Mouse (Mus musculus) neutrophil, adult 5-6 weeks (primary cell): ENCODE results near the gene Cmtm2a. TPM values are rescaled to one million over a fixed set of nuclear protein-coding genes. Genes with fewer than 3 reads are reported as not detected.
"Not testable (repeated sequence)": the region's sequence is repeated elsewhere in the genome, so short reads cannot be mapped to it uniquely, and the experiment has no call there.

Source experiments
- ATAC-seq: fragments of 151-379, 151-347 bp; 2 replicates; pipeline ENCODE4 v1.8.0; 2017; ENCODE audit warnings: mild to moderate bottlenecking, moderate TSS enrichment; ENCODE audit not compliant: insufficient number of reproducible peaks, poor library complexity, low FRiP score, severe bottlenecking; ENCODE audit errors: extremely low read depth
- total RNA-seq: library from RNA; stranded (forward); fragments of 200-1000 nt; gene quantifications from 2 replicates; pipeline ENCODE4 v1.2.3, GENCODE M21; 2017

Gene Cmtm2a
- total RNA-seq, 1 experiment from 2014 or later = not detected

DNA sequence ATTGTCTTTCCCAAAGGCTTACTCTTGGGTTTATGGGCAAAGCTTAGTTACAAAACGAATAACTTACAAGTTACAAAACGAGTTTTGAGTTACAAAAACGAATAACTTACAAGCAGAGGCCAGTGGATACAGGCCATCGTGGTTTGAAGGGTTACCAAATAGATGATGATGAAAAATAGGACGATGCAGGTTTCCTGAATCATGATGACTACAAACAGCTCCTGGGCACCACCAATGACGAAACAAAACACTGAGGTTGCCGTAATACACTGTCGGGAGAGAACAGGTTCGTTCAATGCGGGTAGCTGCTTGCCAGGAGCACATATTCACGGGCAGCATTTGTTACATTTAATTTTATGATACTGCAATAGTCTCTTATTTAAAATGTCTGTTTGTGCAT is 12.0 kb upstream of the Cmtm2a start:
- no peak for ATAC-seq

DNA sequence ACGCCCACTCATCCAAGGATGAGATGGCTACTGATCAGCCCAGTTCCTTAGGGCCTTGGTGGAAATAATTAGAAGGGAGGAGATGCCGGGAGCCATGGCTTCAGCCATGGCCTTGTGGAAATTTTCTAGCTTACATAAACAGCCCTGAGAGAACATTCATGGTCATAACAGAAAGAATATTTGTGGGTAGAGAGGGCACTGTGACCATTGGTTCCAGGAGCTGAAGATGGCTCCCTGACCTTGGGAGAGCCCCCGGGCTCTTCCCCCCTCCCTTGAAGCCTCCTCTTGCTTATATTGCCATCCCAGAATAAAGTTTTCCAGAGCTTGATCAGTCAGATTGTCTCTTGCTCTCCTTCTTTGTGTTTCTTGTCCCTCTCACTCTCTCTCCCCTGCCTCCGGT is 9.6 kb upstream of the Cmtm2a start:
- not testable (repeated sequence) for ATAC-seq

DNA sequence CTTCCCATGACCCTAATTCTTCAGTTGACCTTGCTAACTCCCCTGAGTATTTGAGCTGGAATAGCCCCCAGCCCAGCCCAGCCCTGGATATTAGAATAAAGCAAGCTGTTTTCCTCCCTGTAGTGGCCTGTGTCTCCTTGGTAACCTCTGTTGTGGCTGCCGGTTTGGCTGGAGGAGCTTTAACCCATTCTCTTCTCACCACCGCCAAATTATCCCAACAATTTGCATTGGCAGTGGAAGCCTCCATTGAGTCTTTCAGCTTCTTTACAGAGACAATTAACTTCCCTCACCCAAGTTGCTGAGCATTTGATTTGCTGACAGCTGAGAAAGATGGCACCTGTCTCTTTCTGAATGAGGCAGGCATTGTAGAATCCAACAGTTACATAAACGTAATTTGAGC is 8.6 kb upstream of the Cmtm2a start:
- not testable (repeated sequence) for ATAC-seq

DNA sequence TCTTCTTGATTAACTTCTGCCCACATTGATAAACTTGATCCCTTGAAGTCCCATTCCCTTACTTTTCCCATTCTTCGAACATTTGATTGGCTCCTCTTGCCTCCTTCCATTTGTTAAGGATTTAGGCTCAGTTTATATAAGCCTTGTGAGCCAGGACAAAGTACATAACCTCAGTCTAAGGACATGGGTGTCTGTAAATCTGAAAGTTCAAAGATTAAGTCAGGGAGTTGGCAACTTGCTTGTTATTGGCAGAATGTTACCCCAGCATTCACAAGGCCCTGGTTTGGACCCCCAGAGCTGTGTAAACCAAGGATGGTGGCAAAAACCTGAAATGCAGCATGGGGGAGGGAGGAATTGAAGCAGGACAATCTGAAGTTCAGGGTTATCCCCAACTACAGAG is 1.4 kb upstream of the Cmtm2a start:
- no peak for ATAC-seq

DNA sequence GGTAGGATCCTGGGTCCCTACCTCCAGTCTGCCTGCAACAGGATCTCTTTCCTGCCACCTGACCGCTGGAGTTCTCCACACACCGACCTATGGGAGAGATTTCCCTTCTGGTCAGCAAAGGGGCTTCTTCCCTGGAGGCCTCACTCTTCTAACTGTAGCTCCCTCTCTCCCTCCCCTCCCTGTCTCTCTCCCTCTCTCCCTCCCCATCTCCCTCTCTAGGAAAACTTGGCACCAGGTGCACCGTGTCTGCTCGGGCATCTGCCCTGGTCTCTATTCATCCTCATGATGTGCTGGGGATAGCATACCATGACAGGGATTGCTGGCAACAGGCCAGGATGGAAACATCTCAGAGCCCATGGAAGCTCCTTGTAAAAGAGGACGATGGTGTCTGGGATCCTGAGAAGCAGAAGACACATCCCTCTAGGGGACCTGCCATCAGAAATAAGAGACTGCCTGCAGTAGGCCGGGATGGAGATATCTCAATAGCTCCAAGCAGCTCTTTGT is 24.0 kb downstream of the Cmtm2a start:
- no peak for ATAC-seq

DNA sequence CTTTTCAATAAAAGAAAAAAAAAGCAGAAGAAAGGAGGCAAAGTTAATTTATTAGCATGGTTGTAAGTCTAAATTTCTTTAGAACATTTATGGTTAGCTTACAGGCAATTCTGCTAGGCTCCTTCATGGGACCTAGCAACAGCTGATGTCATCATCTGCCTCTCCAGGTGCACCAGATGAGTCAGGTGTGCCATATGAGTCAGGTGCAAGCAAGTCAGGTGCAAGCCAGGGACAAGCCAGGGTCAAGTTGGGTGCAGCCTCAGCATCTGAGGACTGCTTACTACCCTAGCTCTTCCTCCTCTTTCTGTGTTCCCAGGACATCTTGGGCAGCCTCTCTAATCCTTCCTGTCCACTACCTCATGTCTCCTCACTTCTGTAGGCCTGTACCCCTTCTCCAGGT is 24.6 kb downstream of the Cmtm2a start:
- ATAC-seq = no peak

DNA sequence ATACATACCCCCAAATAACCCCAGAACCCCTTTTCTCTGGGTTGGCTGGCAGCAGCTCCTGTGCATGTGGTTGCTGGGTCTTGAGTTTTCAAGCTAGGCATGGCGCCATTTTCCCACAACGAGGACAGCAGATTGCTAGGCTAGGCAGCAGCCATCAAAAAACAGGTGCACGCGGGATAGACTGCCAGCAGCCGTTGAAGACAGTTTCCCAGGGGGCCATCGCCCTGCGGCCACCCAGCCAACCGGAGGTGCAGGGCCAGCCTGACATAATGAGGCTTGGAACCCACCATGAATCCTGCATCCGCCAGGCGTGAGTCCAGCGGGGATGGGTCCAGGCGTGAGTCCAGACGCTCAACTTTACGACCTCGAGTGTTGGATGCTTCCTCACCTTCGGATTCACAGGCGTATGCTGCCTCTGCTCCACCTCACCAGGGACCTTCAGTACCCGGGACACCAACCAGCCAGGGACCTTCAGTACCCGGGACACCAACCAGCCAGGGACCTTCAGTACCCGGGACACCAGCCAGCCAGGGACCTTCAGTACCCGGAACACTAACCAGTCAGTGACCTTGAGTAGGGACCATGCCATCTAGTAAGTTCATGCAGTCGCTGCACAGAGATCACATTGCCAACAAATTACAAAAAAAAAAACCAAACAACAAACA is 28.6 kb downstream of the Cmtm2a start:
- ATAC-seq = not testable (repeated sequence)

DNA sequence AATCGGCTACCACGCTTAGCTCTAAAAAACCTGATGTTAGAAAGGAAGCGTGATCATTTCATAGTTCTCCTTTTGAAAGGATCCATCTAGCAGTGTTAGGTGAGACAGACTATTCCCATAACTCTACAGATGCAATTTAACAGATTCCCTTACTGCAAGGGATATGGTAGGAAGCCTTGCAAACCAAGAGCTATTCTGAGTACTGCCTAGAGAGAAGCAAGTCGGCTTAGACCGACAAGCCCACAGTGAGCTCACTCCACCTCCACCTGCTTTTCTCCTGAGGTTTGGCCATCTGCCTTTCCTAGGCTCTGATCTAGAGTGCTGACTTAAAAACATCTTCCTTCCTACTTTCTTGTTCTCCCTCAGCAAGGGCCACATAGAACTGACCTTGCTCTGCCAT is 31.2 kb downstream of the Cmtm2a start:
- ATAC-seq = not testable (repeated sequence)

DNA sequence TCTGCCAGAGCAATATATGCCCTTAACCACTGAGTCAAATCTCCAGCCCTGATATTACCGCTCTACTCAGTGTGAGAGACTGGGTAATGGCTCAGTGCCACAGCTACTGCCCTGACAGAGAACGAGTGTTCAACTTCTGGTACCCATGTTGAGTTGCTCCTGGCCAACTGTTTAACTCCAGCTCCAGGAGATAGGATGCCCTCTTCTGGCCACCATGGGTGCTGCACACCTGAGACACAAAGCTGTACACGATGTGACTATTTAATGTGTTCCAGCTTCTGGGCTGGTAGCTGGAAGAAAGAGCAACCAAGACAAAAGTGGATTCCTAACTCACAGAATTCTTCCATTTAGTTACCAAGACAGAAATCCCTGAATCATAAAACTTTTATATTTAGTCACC is 40.0 kb downstream of the Cmtm2a start:
- peak; percentile 65 for ATAC-seq

DNA sequence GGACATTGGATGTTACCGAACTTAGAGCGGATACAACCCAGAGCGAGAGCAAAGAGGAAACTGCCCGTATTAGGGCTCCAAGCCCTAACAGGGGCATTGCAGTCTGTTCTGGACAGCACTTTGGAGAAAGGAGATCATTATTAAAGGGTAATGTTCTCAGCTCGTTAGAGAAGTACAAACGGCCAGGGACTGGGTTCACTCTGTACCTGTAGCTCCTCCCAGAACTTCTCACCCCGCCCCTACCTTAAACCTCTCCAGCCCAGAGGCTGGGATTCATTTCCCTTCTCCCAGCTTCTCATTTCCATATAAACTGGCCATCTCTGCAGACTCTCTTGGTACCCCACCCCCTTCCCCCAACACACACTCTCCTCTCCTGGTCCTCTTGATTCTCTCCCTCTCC is 41.5 kb downstream of the Cmtm2a start:
- ATAC-seq = no peak

DNA sequence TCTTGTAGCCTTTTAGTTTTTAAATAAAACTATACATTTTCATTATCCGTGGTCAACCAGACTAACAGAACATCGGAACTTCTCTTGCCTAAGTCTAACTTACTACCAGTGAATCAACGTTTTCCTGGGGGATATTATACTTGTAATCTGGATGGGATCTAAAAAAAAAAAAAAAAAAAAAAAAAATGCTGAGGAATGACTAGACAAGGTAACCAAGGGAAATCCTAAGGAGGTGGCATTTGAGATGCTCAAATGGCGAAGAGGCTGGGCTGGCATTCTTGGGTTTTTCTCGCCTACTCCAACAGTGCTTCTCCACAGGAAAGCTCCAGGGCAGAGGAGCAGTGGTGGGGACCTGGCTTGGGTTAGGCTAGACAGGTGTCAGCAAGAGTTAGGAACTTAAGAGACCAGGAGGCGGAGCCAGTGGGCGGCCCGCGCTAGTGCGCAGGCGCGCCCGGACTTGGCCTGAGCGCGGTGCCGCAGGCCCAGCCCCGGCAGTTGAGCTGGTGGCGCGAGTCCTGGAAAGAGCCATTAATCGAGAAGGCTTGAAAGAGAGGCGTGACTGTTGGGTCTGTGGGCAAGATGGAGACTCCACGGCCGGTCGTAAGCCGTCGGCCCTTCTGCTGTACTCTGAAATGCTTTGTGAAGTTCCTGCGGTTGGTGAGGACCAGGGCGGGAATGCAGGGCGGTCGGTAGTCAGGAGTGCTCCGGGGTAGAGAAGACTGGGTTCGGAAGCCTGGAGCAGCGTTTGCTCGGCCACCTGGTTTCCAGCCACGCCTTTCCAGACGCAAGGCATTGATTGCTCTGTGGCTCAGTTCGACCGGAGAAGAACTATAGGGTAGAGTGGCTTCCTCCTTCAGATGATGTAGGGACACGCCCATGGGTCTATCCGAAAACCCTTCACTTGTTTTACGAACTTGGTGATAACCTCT is 42.3 kb downstream of the Cmtm2a start, which contains the start of gene Cklf:
Cklf (plus strand) TSS at position 423 of the 929 bp plus-strand sequence.
- ATAC-seq = peak; percentile 31

DNA sequence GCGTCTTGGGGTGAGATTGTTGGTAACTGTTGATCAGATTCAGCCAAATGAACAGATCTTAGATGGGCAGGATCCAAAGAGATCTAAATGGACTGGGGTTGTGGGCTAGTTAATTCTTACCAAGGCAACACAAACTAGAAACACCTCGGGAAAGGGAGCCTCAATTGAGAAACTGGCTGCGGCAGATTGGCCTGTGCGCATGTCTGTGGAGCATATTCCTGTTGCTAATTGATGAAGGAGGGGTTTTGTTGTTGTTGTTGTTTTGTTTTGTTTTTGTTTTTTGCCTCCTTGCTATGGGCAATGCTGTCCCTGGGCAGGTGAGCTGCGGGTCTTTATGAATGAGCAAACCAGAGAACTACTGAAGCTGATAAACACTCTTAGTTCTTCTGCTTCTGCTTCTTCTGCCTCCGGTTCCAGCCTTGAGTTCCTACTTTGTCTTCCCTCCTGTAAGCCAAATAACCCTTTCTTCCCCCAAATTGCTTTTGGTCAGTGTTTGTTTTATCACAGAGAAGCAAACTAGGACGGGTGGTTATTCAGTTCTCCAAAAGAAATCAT is 43.5 kb downstream of the Cmtm2a start:
- no peak for ATAC-seq

DNA sequence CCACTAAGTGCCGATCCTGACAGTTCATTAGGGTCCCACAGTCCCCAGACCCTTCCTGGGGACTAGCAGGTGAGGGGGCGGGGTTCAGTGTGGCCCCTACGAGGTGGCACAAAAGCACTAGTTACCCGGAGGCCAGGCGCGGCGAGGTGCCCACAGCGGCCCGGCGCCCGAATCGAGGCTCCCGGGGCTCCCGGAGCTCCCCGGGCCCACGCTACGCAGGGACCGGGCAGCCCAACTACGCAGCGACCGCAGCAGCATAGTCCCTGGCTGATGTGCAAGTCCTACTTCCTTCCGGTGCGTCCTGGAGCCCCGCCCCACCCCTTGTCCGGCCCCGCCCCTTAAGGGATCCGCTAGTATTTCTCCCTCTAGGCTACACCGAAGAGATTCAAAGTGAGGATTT is 44.7 kb downstream of the Cmtm2a start, which contains the start of gene Tk2:
Tk2 (minus strand) TSS at position 283 of the 400 bp plus-strand sequence.
- ATAC-seq = peak; percentile 72

DNA sequence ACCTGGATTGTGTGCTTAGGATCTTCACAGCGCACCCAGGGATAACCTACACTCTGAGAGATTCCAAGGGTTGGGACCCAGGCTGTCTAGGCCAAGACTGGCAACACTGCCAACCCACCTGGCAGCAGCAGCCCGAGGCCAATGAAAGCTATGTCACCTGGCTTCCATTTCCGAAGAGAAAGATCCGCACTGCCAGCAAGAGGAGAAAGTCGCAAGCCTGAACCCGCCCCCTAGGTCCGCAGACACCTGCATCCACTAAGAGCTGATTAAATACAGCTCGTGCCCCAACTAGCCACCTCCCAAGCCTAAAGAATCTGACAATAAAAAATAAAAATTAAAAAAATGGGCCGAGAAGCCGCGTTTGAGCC is 45.1 kb downstream of the Cmtm2a start:
- ATAC-seq = no peak

DNA sequence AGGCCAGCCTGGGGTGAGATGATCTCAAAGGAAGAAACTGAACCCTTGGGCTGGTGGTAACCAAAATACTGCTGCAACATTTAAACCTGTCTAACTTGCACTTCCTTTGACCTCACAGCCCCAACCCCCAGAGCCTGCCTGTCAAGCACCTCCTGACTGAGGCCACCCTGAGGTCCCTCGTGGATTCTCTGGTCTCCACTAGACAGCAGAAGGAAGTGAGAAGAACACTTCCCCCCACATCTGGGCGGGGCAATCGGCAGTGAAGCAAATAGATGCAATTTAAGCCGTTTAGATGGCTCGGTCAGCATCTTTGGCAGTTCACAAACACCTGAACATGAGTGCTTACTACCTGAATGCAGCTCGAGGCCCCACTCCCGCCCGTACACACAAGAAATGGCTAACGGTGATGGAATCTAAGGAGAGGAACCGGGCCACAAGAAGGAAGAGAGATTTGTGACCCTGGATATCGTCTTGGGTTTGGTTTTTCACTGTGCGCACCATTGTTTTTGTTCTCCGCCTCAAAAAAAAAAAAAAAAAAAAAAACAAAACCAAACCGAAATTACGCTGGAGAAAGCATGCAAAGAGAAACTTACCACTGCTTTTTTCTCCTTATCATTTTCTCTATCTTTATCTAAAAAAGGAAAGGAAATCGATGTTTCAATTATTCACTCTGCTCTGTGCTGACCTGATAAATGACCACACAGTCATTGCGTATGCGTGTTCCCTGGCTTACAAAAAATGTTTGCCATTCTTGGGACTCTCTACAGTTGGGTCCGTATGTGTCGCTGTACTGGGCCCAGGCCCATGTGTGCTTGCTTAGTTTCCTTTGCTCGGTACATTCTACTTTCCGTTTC is 45.7 kb downstream of the Cmtm2a start:
- ATAC-seq = peak; percentile 76

DNA sequence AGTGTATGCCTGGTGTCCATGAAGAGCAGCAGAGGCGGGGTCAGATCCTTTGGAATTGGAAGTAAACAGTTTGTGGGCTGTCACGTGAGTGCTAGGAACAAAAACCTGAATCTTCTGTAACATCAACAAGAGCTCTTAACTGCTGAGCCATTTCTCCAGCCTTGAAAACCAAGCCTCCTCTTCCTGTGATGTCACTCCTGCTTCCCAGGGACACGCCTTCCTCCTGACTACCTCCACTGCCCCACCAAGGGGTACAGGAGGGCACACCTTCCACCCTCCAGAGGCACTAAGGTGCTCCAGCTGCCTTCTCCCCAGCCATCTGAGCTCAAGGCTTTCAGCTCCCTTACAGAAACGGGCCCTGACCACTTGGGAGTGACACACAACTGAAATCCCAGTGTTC is 46.4 kb downstream of the Cmtm2a start:
- no peak for ATAC-seq

DNA sequence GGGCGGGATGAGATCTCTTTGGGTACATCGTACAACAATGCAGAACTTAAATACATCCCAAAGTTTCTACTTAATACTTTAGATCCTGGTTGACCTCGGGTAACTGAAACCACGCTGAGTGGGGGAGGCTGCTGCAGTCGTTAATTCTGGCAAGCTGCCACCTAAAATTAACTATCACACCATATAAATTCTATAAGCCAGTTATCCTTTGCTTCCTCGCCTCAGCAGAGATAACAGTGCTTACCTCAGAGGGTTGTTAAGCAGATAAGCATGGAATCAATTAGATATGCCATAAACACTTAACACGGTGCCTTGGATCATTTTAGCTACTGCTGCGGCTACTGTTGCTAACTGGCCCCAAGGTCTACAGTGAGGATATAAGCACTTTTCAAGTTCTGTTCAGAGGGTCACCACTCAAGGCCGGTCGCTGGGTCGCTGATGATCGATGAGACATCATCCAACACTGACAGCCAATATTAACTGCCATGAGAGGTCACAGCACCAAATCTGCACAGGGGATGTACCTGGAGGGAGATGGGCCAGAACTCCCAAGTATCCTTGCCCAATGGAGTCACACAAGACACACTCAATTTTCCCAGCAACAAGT is 50.8 kb downstream of the Cmtm2a start:
- ATAC-seq = no peak

DNA sequence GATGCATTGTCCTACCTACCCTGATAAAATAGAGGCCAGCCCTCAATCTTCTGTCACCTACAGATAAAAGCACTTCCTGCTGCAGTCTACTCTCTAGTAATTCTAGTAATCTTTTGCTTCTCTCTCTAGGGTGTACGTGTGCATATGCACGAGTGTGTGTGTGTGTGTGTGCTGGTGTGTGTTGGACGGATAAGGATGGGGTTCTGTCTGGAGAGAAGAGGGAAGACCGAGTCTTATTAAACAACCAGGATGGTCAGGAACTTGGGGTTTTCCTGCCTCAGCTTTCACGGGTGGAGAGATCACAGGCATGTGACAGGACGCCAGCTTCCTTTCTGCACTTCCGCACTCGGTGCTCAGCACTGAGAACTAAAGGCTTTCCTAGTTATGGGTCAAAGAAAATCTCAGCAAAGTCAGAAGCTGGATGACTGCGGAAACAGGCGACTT is 53.5 kb downstream of the Cmtm2a start:
- peak; percentile 51 for ATAC-seq
